Mouse (Mus musculus): ENCODE measurements at regions not wholly inside any gene's neighbourhood (a gene's known extent, or its start where the extent isn't known, plus 50 kb on each side); places are given as distances from the start of the nearest gene placed in this dataset.
A peak's percentile ranks its signal among the peaks of the same experiment; 100 is the strongest.

GRCm38 (mm10) chr16:93019800-93020555, 194.0 kb upstream of the Runx1 start:
- Histone ChIP-seq H3K4me2 (no peak overlapping the region), H3K9ac (no peak overlapping the region), H3K36me3 (replicated peaks) (no peaks in the 10 kb centered on the region), H3K4me1 (no peaks in the 10 kb centered on the region; the same call in 1 of the 2 replicates), H3K27ac (no peak overlapping the region), H3K9me3 (no peaks in the 10 kb centered on the region), H3K27me3 (peaks cover 6% of the 10 kb centered on the region; the same call in 1 of the 2 replicates), H3K4me3 (replicated peaks) (no peak overlapping the region)
- no peak for ATAC-seq (ENCODE audit: low FRiP score)
- 70% methylated on average over 7 of the region's 7 CpGs for WGBS

- Histone ChIP-seq H3K27me3 (peaks cover 17% of the 10 kb centered on the region), H3K4me1 (no peaks in the 10 kb centered on the region; the same call in 1 of the 2 replicates), H3K4me2 (no peak overlapping the region), H3K36me3 (replicated peaks) (no peaks in the 10 kb centered on the region), H3K4me3 (replicated peaks) (no peak overlapping the region), H3K9ac (no peak overlapping the region), H3K9me3 (no peaks in the 10 kb centered on the region), H3K27ac (no peak overlapping the region)
- WGBS, result 56% methylated on average over 5 of the region's 5 CpGs
- ATAC-seq (ENCODE audit: low FRiP score), result no peak
Observed at GRCm38 (mm10) chr16:93018766-93019165, 192.8 kb upstream of the Runx1 start.

GRCm38 (mm10) chr16:93017025-93017424, 191.1 kb upstream of the Runx1 start:
- H3K4me2 ChIP-seq, result no peak overlapping the region
- WGBS, result 90% methylated on average over 9 of the region's 9 CpGs
- H3K4me1 ChIP-seq, result no peaks in the 10 kb centered on the region; the same call in 1 of the 2 replicates
- H3K9me3 ChIP-seq, result no peaks in the 10 kb centered on the region
- no peak overlapping the region for H3K4me3 ChIP-seq (replicated peaks)
- H3K9ac ChIP-seq, result no peak overlapping the region
- H3K27me3 ChIP-seq, result peaks cover 17% of the 10 kb centered on the region
- no peak for ATAC-seq (ENCODE audit: low FRiP score)
- H3K27ac ChIP-seq, result no peak overlapping the region
- H3K36me3 ChIP-seq (replicated peaks), result no peaks in the 10 kb centered on the region

- no peak overlapping the region for H3K27ac ChIP-seq
- WGBS, result 54% methylated on average over 6 of the region's 6 CpGs
- peaks cover 17% of the 10 kb centered on the region for H3K27me3 ChIP-seq
- H3K9ac ChIP-seq, result no peak overlapping the region
- no peak for ATAC-seq (ENCODE audit: low FRiP score)
- H3K4me3 ChIP-seq (replicated peaks), result no peak overlapping the region
- H3K36me3 ChIP-seq (replicated peaks), result no peaks in the 10 kb centered on the region
- no peaks in the 10 kb centered on the region for H3K9me3 ChIP-seq
- no peaks in the 10 kb centered on the region; the same call in 1 of the 2 replicates for H3K4me1 ChIP-seq
- H3K4me2 ChIP-seq, result no peak overlapping the region
Observed at GRCm38 (mm10) chr16:93015636-93016035, 189.7 kb upstream of the Runx1 start.

- Histone ChIP-seq H3K4me1 (no peaks in the 10 kb centered on the region), H3K4me2 (no peak overlapping the region), H3K36me3 (replicated peaks) (no peaks in the 10 kb centered on the region), H3K27ac (no peak overlapping the region), H3K4me3 (replicated peaks) (no peak overlapping the region), H3K27me3 (peaks cover 13% of the 10 kb centered on the region), H3K9me3 (no peaks in the 10 kb centered on the region), H3K9ac (no peak overlapping the region)
- ATAC-seq (ENCODE audit: low FRiP score), result no peak
- WGBS, result 87% methylated on average over 9 of the region's 9 CpGs
Observed at GRCm38 (mm10) chr16:93014991-93015390, 189.0 kb upstream of the Runx1 start.

GRCm38 (mm10) chr16:93013881-93014280, 187.9 kb upstream of the Runx1 start:
- Histone ChIP-seq H3K4me2 (no peak overlapping the region), H3K4me1 (no peaks in the 10 kb centered on the region), H3K9ac (no peak overlapping the region), H3K27ac (no peak overlapping the region), H3K4me3 (replicated peaks) (no peak overlapping the region), H3K27me3 (peaks cover 12% of the 10 kb centered on the region; the same call in 1 of the 2 replicates), H3K9me3 (no peaks in the 10 kb centered on the region), H3K36me3 (replicated peaks) (no peaks in the 10 kb centered on the region)
- 47% methylated on average over 8 of the region's 8 CpGs for WGBS
- ATAC-seq (ENCODE audit: low FRiP score), result no peak

GRCm38 (mm10) chr16:93013256-93013655, 187.3 kb upstream of the Runx1 start:
- H3K4me1 ChIP-seq, result no peaks in the 10 kb centered on the region
- H3K27me3 ChIP-seq, result peaks cover 12% of the 10 kb centered on the region; the same call in 1 of the 2 replicates
- WGBS, result 85% methylated on average over 7 of the region's 7 CpGs
- H3K9me3 ChIP-seq, result no peaks in the 10 kb centered on the region
- no peak for ATAC-seq (ENCODE audit: low FRiP score)
- no peak overlapping the region for H3K4me2 ChIP-seq
- H3K36me3 ChIP-seq (replicated peaks), result no peaks in the 10 kb centered on the region
- H3K9ac ChIP-seq, result no peak overlapping the region
- no peak overlapping the region for H3K27ac ChIP-seq
- H3K4me3 ChIP-seq (replicated peaks), result no peak overlapping the region

GRCm38 (mm10) chr16:93011474-93011873, 185.5 kb upstream of the Runx1 start:
- Histone ChIP-seq H3K36me3 (replicated peaks) (no peaks in the 10 kb centered on the region), H3K4me1 (peaks cover 3% of the 10 kb centered on the region; the same call in 1 of the 2 replicates), H3K27me3 (peaks cover 24% of the 10 kb centered on the region; the same call in 1 of the 2 replicates), H3K4me3 (replicated peaks) (no peak overlapping the region), H3K9me3 (no peaks in the 10 kb centered on the region), H3K27ac (no peak overlapping the region), H3K9ac (no peak overlapping the region), H3K4me2 (no peak overlapping the region)
- 87% methylated on average over 1 of the region's 1 CpGs for WGBS
- no peak for ATAC-seq (ENCODE audit: low FRiP score)

GRCm38 (mm10) chr16:93006321-93006984, 180.5 kb upstream of the Runx1 start:
- H3K9me3 ChIP-seq, result no peaks in the 10 kb centered on the region
- H3K36me3 ChIP-seq (replicated peaks), result no peaks in the 10 kb centered on the region
- peak overlapping the region; percentile 10; the same call in 1 of the 2 replicates for H3K4me3 ChIP-seq (replicated peaks)
- peaks cover 7% of the 10 kb centered on the region for H3K4me1 ChIP-seq
- no peak for ATAC-seq (ENCODE audit: low FRiP score)
- peaks cover 12% of the 10 kb centered on the region; the same call in 1 of the 2 replicates for H3K27me3 ChIP-seq
- no peak overlapping the region for H3K27ac ChIP-seq
- H3K4me2 ChIP-seq, result peak overlapping the region; percentile 45
- WGBS, result 3% methylated on average over 21 of the region's 21 CpGs
- H3K9ac ChIP-seq, result no peak overlapping the region; the same call in 1 of the 2 replicates

GRCm38 (mm10) chr16:93005470-93005869, 179.5 kb upstream of the Runx1 start:
- 10% methylated on average over 8 of the region's 8 CpGs for WGBS
- ATAC-seq (ENCODE audit: low FRiP score), result no peak
- Histone ChIP-seq H3K4me2 (no peak overlapping the region), H3K9ac (no peak overlapping the region), H3K27ac (no peak overlapping the region), H3K27me3 (peaks cover 12% of the 10 kb centered on the region; the same call in 1 of the 2 replicates), H3K9me3 (no peaks in the 10 kb centered on the region), H3K4me1 (peaks cover 7% of the 10 kb centered on the region), H3K4me3 (replicated peaks) (no peak overlapping the region), H3K36me3 (replicated peaks) (no peaks in the 10 kb centered on the region)

- H3K4me3 ChIP-seq (replicated peaks), result no peak overlapping the region
- no peaks in the 10 kb centered on the region for H3K9me3 ChIP-seq
- no peak overlapping the region for H3K27ac ChIP-seq
- no peak for ATAC-seq (ENCODE audit: low FRiP score)
- H3K4me2 ChIP-seq, result no peak overlapping the region
- peaks cover 7% of the 10 kb centered on the region for H3K4me1 ChIP-seq
- no peak overlapping the region for H3K9ac ChIP-seq
- no peaks in the 10 kb centered on the region for H3K36me3 ChIP-seq (replicated peaks)
- peaks cover 12% of the 10 kb centered on the region; the same call in 1 of the 2 replicates for H3K27me3 ChIP-seq
- 78% methylated on average over 4 of the region's 4 CpGs for WGBS
Observed at GRCm38 (mm10) chr16:93003830-93004229, 177.9 kb upstream of the Runx1 start.

GRCm38 (mm10) chr16:92998689-92999088, 172.7 kb upstream of the Runx1 start:
- ATAC-seq (ENCODE audit: low FRiP score), result no peak
- WGBS, result 90% methylated on average over 3 of the region's 3 CpGs
- no peaks in the 10 kb centered on the region for H3K36me3 ChIP-seq (replicated peaks)

More at GRCm38 (mm10) chr16:92998689-92999088, 172.7 kb upstream of the Runx1 start:
- no peak overlapping the region for H3K4me2 ChIP-seq
- no peak overlapping the region for H3K9ac ChIP-seq
- no peaks in the 10 kb centered on the region for H3K4me1 ChIP-seq
- H3K9me3 ChIP-seq, result no peaks in the 10 kb centered on the region
- H3K4me3 ChIP-seq (replicated peaks), result no peak overlapping the region
- no peak overlapping the region for H3K27ac ChIP-seq
- H3K27me3 ChIP-seq, result no peaks in the 10 kb centered on the region
